Mouse (Mus musculus) ES-Bruce4 (cell line): ENCODE measurements at regions not wholly inside any gene's neighbourhood (a gene's known extent, or its start where the extent isn't known, plus 50 kb on each side); places are given as distances from the start of the nearest gene placed in this dataset.
"Not testable (repeated sequence)": the region's sequence is repeated elsewhere in the genome, so short reads cannot be mapped to it uniquely, and the experiment has no call there.

Source experiments
- H3K27ac ChIP-seq: 2 replicates; pipeline ENCODE4 v1.5.1; 2012; ENCODE audit warnings: low read length, inconsistent platforms; ENCODE audit not compliant: insufficient read depth
- H3K27me3 ChIP-seq: 2 replicates; pipeline ENCODE4 v1.6.1; 2012; ENCODE audit warnings: mild to moderate bottlenecking, low read length, inconsistent platforms; ENCODE audit not compliant: control insufficient read depth, poor library complexity, insufficient read depth, severe bottlenecking
- H3K36me3 ChIP-seq: 2 replicates; pipeline ENCODE4 v1.6.1; 2012; ENCODE audit warnings: inconsistent platforms, mild to moderate bottlenecking, low read length, moderate library complexity; ENCODE audit not compliant: control insufficient read depth, poor library complexity, insufficient read depth, severe bottlenecking
- H3K4me1 ChIP-seq: one replicate; pipeline ENCODE4 v1.8.1; 2011; ENCODE audit warnings: low read length; ENCODE audit not compliant: control insufficient read depth, insufficient read depth
- H3K4me3 ChIP-seq: 2 replicates; pipeline ENCODE4 v1.5.1; 2011; ENCODE audit warnings: low read depth, mild to moderate bottlenecking, low read length
- H3K9ac ChIP-seq: 2 replicates; pipeline ENCODE4 v1.6.1; 2012; ENCODE audit warnings: low read depth, mild to moderate bottlenecking, inconsistent platforms; ENCODE audit not compliant: poor library complexity, severe bottlenecking
- H3K9me3 ChIP-seq: replicated peaks from 2 replicates; pipeline ENCODE4 v1.6.1; 2012; ENCODE audit warnings: mild to moderate bottlenecking, low read length, inconsistent platforms; ENCODE audit not compliant: control insufficient read depth, poor library complexity, insufficient read depth, severe bottlenecking
- CTCF ChIP-seq: IDR thresholded peaks from one replicate; pipeline ENCODE4 v1.8.1; 2011; ENCODE audit warnings: low read depth, low read length
- EP300 ChIP-seq: IDR thresholded peaks from 2 replicates; pipeline ENCODE4 v1.6.1; 2011; ENCODE audit warnings: low read depth, low read length; ENCODE audit not compliant: insufficient read depth
- POLR2A ChIP-seq: IDR thresholded peaks from one replicate; pipeline ENCODE4 v1.8.1; 2011; ENCODE audit warnings: low read length; ENCODE audit not compliant: insufficient read depth

DNA sequence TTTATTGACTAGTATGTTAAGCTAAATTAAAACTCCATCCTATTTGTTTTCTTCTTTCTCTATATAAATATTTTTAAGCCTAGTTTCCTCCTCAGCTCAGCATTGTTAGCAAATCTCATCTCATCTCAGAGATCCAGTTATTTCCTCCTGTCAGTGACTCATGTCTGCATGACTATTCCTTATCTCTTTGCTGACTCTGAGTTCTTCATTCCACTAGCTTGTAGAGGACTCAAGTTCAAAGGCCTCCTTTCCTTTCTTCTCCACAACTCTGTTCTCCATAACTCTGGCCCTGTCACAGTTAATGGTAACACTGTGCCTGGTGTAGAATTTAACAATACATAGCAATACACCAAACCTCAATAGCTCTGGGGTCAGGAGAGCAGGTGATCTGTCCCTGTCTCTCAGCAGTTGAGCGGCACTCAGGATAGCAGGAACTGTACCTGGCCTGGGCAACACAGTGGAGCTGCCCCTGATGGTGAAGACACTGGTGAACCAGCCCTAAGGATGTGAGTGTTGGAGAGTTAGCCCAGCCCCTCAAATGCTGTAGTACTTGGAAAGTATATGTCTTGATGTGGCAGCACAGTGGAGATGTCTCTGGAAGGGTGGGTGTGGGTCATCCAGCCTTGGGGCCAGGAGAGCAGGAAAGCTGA is 213.3 kb upstream of the Atp10a start:
- Histone ChIP-seq H3K4me3 (no peak overlapping the region), H3K4me1 (no peaks in the 10 kb centered on the region), H3K9me3 (no peaks in the 10 kb centered on the region), H3K9ac (no peak overlapping the region), H3K36me3 (no peaks in the 10 kb centered on the region), H3K27ac (no peak overlapping the region), H3K27me3 (no peaks in the 10 kb centered on the region)
- TF ChIP-seq EP300 (no peak), CTCF (no peak), POLR2A (no peak)

DNA sequence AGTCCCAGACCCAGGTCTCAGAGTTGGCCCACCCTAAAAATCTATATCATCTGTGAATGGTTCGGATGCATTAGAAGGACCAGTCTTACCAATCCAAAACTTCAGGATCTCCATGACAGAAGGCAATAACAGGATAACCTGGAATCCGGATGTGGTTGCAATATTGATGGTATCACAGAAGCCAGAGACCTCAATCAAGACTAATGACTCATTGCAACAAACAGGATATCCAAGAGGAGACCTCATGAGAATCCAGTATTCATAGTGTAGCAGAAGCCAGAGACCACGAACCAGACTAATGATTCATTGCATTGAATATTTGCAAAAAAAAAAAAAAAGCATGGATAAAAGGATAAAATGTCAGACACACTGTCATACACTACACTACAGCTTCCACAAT is 212.7 kb upstream of the Atp10a start:
- Histone ChIP-seq H3K9me3 (no peaks in the 10 kb centered on the region), H3K4me1 (no peaks in the 10 kb centered on the region), H3K9ac (no peak overlapping the region), H3K27me3 (no peaks in the 10 kb centered on the region), H3K4me3 (no peak overlapping the region), H3K36me3 (no peaks in the 10 kb centered on the region), H3K27ac (no peak overlapping the region)
- no peak for TF ChIP-seq CTCF
- no peak for TF ChIP-seq POLR2A
- no peak for TF ChIP-seq EP300

DNA sequence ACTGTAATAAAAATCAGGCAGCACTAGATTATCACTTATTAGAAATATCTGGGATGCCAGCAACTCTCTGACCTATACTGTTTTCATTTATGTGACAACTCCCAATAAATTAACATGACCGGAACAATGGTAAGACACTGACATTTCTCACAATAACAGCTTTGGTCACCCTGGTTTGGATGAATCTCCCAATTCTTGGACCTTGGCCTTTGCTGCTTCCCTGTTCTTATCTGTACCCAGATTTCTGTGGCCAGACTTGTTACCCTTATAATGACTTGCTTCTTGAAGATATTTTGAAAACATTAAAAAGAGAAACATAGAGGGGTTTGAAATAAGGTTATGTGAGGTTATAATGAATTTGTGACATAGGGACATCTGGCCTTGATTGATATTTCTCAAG is 210.2 kb upstream of the Atp10a start:
- H3K27ac ChIP-seq, result no peak overlapping the region
- H3K9ac ChIP-seq, result no peak overlapping the region
- H3K9me3 ChIP-seq, result no peaks in the 10 kb centered on the region
- TF ChIP-seq CTCF (no peak), POLR2A (no peak), EP300 (no peak)
- H3K27me3 ChIP-seq, result no peaks in the 10 kb centered on the region
- H3K36me3 ChIP-seq, result no peaks in the 10 kb centered on the region
- no peak overlapping the region for H3K4me3 ChIP-seq
- H3K4me1 ChIP-seq, result no peaks in the 10 kb centered on the region

DNA sequence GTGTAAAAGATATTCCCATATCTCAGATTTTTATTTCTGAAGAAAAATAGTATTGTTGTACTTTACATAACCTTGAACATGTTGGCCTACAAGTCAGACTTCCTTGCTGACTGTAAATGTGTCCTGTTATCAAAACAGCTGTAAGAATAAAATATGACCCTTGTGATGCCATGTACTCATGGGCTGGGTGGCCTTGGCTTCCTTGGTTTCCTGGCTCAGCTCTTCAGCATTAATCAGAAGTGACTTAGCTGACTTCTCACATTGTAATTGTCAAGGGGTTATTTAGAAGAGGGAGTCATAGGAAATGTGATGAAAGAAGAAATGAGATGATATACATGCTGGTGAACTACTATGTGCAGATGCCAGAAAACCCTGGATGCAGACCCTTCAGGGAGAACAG is 209.7 kb upstream of the Atp10a start:
- no peaks in the 10 kb centered on the region for H3K36me3 ChIP-seq
- H3K27me3 ChIP-seq, result no peaks in the 10 kb centered on the region
- no peak overlapping the region for H3K4me3 ChIP-seq
- TF ChIP-seq EP300 (no peak), POLR2A (no peak), CTCF (no peak)
- H3K27ac ChIP-seq, result no peak overlapping the region
- no peaks in the 10 kb centered on the region for H3K4me1 ChIP-seq
- no peak overlapping the region for H3K9ac ChIP-seq
- no peaks in the 10 kb centered on the region for H3K9me3 ChIP-seq

DNA sequence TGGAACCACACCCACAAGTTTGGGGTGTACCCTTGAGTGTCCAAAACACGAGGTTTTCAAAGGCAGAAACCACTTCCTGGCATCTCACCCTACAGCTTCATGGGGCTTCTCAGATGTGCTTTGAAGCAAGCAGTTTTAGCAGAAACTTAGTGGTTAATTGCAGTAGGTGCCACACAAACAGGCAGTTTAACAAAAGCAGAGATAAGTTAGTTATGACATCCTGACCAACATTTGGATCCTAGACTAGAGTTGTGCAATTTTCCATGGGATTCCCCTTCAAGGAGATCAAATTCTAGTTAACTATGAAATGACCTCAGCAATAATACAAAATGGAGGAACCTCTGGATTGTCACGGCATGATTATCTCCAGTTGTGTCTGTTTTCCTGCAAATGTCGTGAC is 207.2 kb upstream of the Atp10a start:
- Histone ChIP-seq H3K4me3 (no peak overlapping the region), H3K9me3 (no peaks in the 10 kb centered on the region), H3K4me1 (no peaks in the 10 kb centered on the region), H3K27ac (no peak overlapping the region), H3K36me3 (no peaks in the 10 kb centered on the region), H3K9ac (no peak overlapping the region), H3K27me3 (no peaks in the 10 kb centered on the region)
- TF ChIP-seq CTCF (no peak), EP300 (no peak), POLR2A (no peak)

DNA sequence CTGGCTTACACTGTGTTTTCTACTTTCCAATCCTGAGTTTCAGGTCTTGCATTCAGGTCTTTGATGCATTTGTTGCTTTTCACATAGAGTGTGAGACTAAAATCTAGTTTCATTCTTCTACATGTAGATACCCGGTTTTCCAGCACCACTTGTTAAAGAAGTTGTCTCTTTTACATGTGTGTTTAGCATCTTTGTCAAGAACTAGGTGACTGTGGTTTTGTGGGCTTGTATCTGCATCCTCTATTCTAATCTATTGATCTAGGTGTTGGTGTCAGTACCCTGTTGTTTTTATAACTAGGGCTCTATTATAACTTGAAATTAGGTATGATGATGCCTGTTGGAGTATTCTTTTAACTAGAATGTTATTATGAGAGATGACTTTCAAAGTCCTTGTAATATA is 204.0 kb upstream of the Atp10a start:
- H3K9ac ChIP-seq, result no peak overlapping the region
- H3K36me3 ChIP-seq, result no peaks in the 10 kb centered on the region
- H3K9me3 ChIP-seq, result no peaks in the 10 kb centered on the region
- H3K4me3 ChIP-seq, result no peak overlapping the region
- TF ChIP-seq EP300 (no peak), POLR2A (no peak), CTCF (no peak)
- H3K27ac ChIP-seq, result no peak overlapping the region
- H3K27me3 ChIP-seq, result no peaks in the 10 kb centered on the region
- H3K4me1 ChIP-seq, result no peaks in the 10 kb centered on the region

DNA sequence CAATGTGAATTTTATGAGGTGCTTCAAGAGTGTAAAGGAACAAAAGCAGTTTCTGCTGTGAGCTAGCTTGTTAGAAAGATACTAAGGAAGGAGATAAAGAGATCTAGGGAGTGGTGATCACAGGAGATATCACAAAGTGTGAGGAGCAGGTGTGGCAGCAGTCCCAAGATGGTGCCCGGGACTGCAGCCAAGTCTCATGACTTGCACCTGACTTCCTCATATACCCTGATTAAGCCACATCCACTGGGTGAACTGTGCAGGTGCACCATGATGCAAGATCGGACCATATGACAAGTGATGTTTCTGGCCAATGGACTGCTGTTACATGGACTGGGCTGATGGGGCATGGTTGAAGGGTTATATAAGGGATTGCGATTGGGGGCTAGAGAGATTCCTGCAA is 197.8 kb upstream of the Atp10a start:
- not testable (repeated sequence) for H3K9ac ChIP-seq, H3K27ac ChIP-seq, H3K4me1 ChIP-seq, H3K4me3 ChIP-seq, H3K27me3 ChIP-seq, H3K36me3 ChIP-seq, H3K9me3 ChIP-seq
